Mouse (Mus musculus): ENCODE results near the gene Spats2.

Spats2 gene

DNA sequence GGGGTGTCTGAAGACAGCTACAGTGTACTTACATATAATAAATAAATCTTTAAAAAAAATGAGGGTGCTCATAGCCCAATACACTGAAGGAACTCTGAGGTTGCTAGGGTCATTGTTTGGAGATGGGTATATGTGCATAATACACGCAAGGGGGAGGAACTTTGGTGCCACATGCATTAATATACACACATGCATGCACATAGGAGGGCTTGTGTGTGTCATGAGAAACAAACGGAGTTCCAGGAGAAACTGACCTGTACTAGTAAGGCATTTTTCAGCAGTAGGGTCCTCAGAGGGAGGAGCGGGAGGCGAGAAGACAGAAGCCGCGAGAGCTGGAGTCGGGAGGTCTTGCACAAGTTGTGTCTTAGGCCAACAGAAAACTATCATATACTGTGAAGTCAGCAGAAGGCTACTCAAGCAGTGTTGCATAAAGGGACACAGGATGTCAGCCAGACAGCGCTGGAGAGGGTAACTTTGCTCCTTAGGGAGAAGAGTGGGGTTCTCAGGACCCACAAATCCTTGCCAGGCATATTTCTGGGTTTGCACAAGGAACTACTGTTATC, 133.5 kb downstream of the Spats2 start:
- no peak for DNase-seq (ENCODE audit: low spot score)

DNA sequence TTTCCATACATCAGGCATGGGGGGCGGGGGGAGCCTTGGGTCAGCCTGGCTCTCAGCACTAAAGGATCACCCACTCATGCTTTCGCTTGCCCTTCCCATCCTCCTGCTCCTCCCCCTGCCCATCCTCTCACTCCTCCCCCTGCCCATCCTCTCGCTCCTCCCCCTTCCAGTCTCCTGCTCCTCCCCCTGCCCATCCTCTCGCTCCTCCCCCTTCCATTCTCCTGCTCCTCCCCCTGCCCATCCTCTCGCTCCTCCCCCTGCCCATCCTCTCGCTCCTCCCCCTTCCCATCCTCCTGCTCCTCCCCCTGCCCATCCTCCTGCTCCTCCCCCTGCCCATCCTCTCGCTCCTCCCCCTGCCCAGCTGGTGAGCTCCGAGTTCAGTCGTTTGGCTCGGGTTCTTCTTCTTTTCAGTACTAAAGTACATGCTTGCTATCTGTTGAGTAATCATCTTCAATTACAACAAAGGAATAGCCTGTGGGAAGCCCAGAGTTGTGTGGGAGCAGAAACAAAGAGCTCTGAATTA, 134.1 kb downstream of the Spats2 start:
- DNase-seq (ENCODE audit: low spot score) = peak; percentile 83

DNA sequence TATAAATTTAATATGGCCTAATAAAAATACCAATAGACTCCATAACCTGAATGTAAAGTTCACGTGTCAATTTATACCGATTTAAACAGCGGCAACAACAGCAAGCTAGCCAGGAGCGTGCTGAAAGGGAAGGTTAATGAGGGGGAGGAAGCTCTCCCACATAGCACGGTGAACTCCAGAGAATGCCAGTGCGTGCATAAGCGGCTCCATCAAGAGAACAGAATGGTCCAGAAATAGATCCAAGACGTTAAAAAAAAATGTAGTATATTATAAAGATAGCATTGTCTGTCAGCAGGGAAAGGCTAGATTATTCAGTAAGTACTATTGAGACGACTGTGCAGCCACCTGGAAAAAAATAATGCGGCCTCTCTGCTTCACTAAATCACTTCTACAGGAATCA, 137.0 kb downstream of the Spats2 start:
- no peak for DNase-seq (ENCODE audit: low spot score)

Data from urinary bladder, postnatal 14 days (tissue).